Mouse (Mus musculus) leukemia stem cell, adult 10-12 weeks (primary cell): ENCODE data around the gene Catsperz. TPM values are rescaled to one million over a fixed set of nuclear protein-coding genes. Genes with fewer than 3 reads are reported as not detected.

Experiments
- polyA plus RNA-seq: library from polyadenylated mRNA; stranded (reverse); fragments of >175 nt; gene quantifications from 2 replicates; pipeline ENCODE4 v1.2.3, GENCODE M21; 2012; ENCODE audit warnings: low replicate concordance

Gene Catsperz
- 0.41 TPM in 1 of 2 replicates, not detected in the other for polyA plus RNA-seq

GRCm38 (mm10) chr19:6925307-6925573, at the start of gene Catsperz:
TSS of gene Catsperz (minus strand) at chr19:6925380.

GRCm38 (mm10) chr19:6974211-6975205, 49.3 kb upstream of the Catsperz start, which contains the start of gene Ppp1r14b:
TSS of gene Ppp1r14b (plus strand) at chr19:6974968.

GRCm38 (mm10) chr19:6942249-6942691, 17.1 kb upstream of the Catsperz start, which contains the start of gene Gpr137:
TSS of gene Gpr137 (minus strand) at chr19:6942480.

GRCm38 (mm10) chr19:6941372-6942248, 16.4 kb upstream of the Catsperz start, which contains the start of gene Bad:
TSS of gene Bad (plus strand) at chr19:6941861.

GRCm38 (mm10) chr19:6934195-6934977, 9.2 kb upstream of the Catsperz start, which contains the start of gene Kcnk4:
TSS of gene Kcnk4 (minus strand) at chr19:6934515.

GRCm38 (mm10) chr19:6921647-6922567, 3.3 kb downstream of the Catsperz start, which contains the start of gene Esrra:
TSS of gene Esrra (minus strand) at chr19:6921813.

GRCm38 (mm10) chr19:6909507-6910289, 15.5 kb downstream of the Catsperz start, which contains the start of the genes Trmt112 and Prdx5:
TSS of gene Trmt112 (plus strand) at chr19:6909698.
TSS of gene Prdx5 (minus strand) at chr19:6910106.

Other genes starting within 250 kb of the Catsperz start
- 41.3 and 41.4 TPM in 2 replicates for gene Rps6ka4, start 84.7 kb downstream of the Catsperz start, polyA plus RNA-seq
- 8.8 and 20.9 TPM in 2 replicates for gene Ccdc88b, start 67.2 kb downstream of the Catsperz start, polyA plus RNA-seq
- 80.0 and 128 TPM in 2 replicates for gene Trmt112, start 15.7 kb downstream of the Catsperz start, polyA plus RNA-seq
- 88.9 and 116 TPM in 2 replicates for gene Prdx5, start 15.3 kb downstream of the Catsperz start, polyA plus RNA-seq
- 67.0 and 113 TPM in 2 replicates for gene Esrra, start 3.6 kb downstream of the Catsperz start, polyA plus RNA-seq
- not detected in 2 replicates for gene Kcnk4, start 9.1 kb upstream of the Catsperz start, polyA plus RNA-seq
- 89.7 and 101 TPM in 2 replicates for gene Bad, start 16.5 kb upstream of the Catsperz start, polyA plus RNA-seq
- gene Gpr137, start 17.1 kb upstream of the Catsperz start, polyA plus RNA-seq, result 65.6 and 67.0 TPM in 2 replicates
- gene Ppp1r14b, start 49.6 kb upstream of the Catsperz start, polyA plus RNA-seq, result 452 and 665 TPM in 2 replicates
- 22.0 and 26.6 TPM in 2 replicates for gene Plcb3, start 51.1 kb upstream of the Catsperz start, polyA plus RNA-seq
- gene Fkbp2, start 55.1 kb upstream of the Catsperz start, polyA plus RNA-seq, result 128 and 745 TPM in 2 replicates
- 68.2 and 125 TPM in 2 replicates for gene Vegfb, start 62.3 kb upstream of the Catsperz start, polyA plus RNA-seq
- 15.2 and 25.4 TPM in 2 replicates for gene Dnajc4, start 67.2 kb upstream of the Catsperz start, polyA plus RNA-seq
- 14.4 and 26.7 TPM in 2 replicates for gene Nudt22, start 70.7 kb upstream of the Catsperz start, polyA plus RNA-seq
- gene Trpt1, start 70.8 kb upstream of the Catsperz start, polyA plus RNA-seq, result 0.27 and 2.1 TPM in 2 replicates
- 599 and 891 TPM in 2 replicates for gene Fermt3, start 94.1 kb upstream of the Catsperz start, polyA plus RNA-seq
- gene Stip1, start 114.6 kb upstream of the Catsperz start, polyA plus RNA-seq, result 38.3 and 182 TPM in 2 replicates
- gene Macrod1, start 131.4 kb upstream of the Catsperz start, polyA plus RNA-seq, result 7.0 and 13.3 TPM in 2 replicates
- 0.06 TPM in 1 of 2 replicates, not detected in the other for gene Flrt1, start 180.3 kb upstream of the Catsperz start, polyA plus RNA-seq